Mouse (Mus musculus): ENCODE data around the gene Padi2. TPM values are rescaled to one million over a fixed set of nuclear protein-coding genes. Genes with fewer than 3 reads are reported as not detected.

The Padi2 gene
- polyA plus RNA-seq, 1 experiment from 2014 or later = 8.4 TPM

GRCm38 (mm10) chr4:140871851-140872685, 34.1 kb upstream of the Padi2 start:
- H3K9ac ChIP-seq = no peak overlapping the region
- ATAC-seq (ENCODE audit: low FRiP score, low read depth) = no peak
- H3K4me1 ChIP-seq = peaks cover 15% of the 10 kb centered on the region; the same call in 1 of the 2 replicates
- peaks cover 5% of the 10 kb centered on the region; the same call in 1 of the 2 replicates for H3K9me3 ChIP-seq
- H3K27me3 ChIP-seq (replicated peaks) = no peaks in the 10 kb centered on the region
- H3K27ac ChIP-seq = no peak overlapping the region
- H3K4me3 ChIP-seq = no peak overlapping the region
- no peaks in the 10 kb centered on the region for H3K36me3 ChIP-seq
- WGBS = 84% methylated on average over 8 of the region's 8 CpGs
- H3K4me2 ChIP-seq (replicated peaks) = no peak overlapping the region

GRCm38 (mm10) chr4:140872686-140872992, 33.5 kb upstream of the Padi2 start:
- no peak for ATAC-seq (ENCODE audit: low FRiP score, low read depth)
- H3K9ac ChIP-seq = no peak overlapping the region
- H3K36me3 ChIP-seq = no peaks in the 10 kb centered on the region
- H3K4me3 ChIP-seq = no peak overlapping the region
- H3K4me1 ChIP-seq = peaks cover 19% of the 10 kb centered on the region; the same call in 1 of the 2 replicates
- H3K27ac ChIP-seq = no peak overlapping the region
- no peak overlapping the region for H3K4me2 ChIP-seq (replicated peaks)
- peaks cover 5% of the 10 kb centered on the region; the same call in 1 of the 2 replicates for H3K9me3 ChIP-seq
- H3K27me3 ChIP-seq (replicated peaks) = no peaks in the 10 kb centered on the region
- WGBS = 79% methylated on average over 5 of the region's 5 CpGs

- Histone ChIP-seq H3K36me3 (no peaks in the 10 kb centered on the region), H3K9ac (no peak overlapping the region), H3K4me3 (no peak overlapping the region), H3K9me3 (peaks cover 5% of the 10 kb centered on the region; the same call in 1 of the 2 replicates), H3K27me3 (replicated peaks) (no peaks in the 10 kb centered on the region), H3K4me1 (peaks cover 17% of the 10 kb centered on the region; the same call in 1 of the 2 replicates), H3K27ac (no peak overlapping the region), H3K4me2 (replicated peaks) (no peak overlapping the region)
- ATAC-seq (ENCODE audit: low FRiP score, low read depth) = no peak
- WGBS = 66% methylated on average over 11 of the region's 11 CpGs
Measured at GRCm38 (mm10) chr4:140873011-140873410, 33.1 kb upstream of the Padi2 start.

DNA sequence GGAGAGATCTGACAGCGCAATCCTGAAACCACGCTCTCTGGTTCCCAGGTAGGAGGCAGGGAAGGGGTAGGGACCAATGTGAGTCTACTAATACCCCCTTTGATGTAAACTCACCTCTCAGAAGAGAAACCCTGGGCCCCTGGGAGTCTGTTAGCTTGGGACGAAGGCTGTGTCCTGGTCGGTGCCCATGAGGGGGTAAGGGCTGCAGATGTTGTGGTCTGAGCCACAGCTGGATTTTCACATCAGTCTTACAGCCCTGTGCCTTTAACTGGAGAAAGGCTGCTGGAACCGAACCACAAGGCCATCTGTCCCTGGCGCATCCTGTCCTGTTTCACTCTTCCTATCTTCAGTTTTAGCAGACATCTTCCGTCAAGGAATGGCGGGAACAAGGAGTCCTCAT, 30.0 kb upstream of the Padi2 start:
- Histone ChIP-seq H3K4me3 (no peak overlapping the region), H3K4me1 (peaks cover 9% of the 10 kb centered on the region; the same call in 1 of the 2 replicates), H3K27me3 (replicated peaks) (no peaks in the 10 kb centered on the region), H3K4me2 (replicated peaks) (no peak overlapping the region), H3K36me3 (no peaks in the 10 kb centered on the region), H3K9ac (no peak overlapping the region), H3K27ac (no peak overlapping the region), H3K9me3 (peaks cover 5% of the 10 kb centered on the region; the same call in 1 of the 2 replicates)
- WGBS = 89% methylated on average over 8 of the region's 8 CpGs
- no peak for ATAC-seq (ENCODE audit: low FRiP score, low read depth)

GRCm38 (mm10) chr4:140876681-140877080, 29.5 kb upstream of the Padi2 start:
- no peak overlapping the region for H3K4me3 ChIP-seq
- no peaks in the 10 kb centered on the region for H3K27me3 ChIP-seq (replicated peaks)
- peaks cover 9% of the 10 kb centered on the region; the same call in 1 of the 2 replicates for H3K4me1 ChIP-seq
- H3K9me3 ChIP-seq = peaks cover 5% of the 10 kb centered on the region; the same call in 1 of the 2 replicates
- no peaks in the 10 kb centered on the region for H3K36me3 ChIP-seq
- WGBS = 64% methylated on average over 6 of the region's 6 CpGs
- no peak overlapping the region for H3K9ac ChIP-seq
- no peak overlapping the region for H3K4me2 ChIP-seq (replicated peaks)
- H3K27ac ChIP-seq = no peak overlapping the region
- ATAC-seq (ENCODE audit: low FRiP score, low read depth) = no peak

GRCm38 (mm10) chr4:140877441-140877840, 28.7 kb upstream of the Padi2 start:
- H3K36me3 ChIP-seq = no peaks in the 10 kb centered on the region
- H3K4me1 ChIP-seq = peaks cover 9% of the 10 kb centered on the region; the same call in 1 of the 2 replicates
- H3K27ac ChIP-seq = no peak overlapping the region
- WGBS = 64% methylated on average over 9 of the region's 9 CpGs
- H3K4me2 ChIP-seq (replicated peaks) = no peak overlapping the region
- peaks cover 11% of the 10 kb centered on the region; the same call in 1 of the 2 replicates for H3K9me3 ChIP-seq
- no peak overlapping the region for H3K9ac ChIP-seq
- no peak overlapping the region for H3K4me3 ChIP-seq
- H3K27me3 ChIP-seq (replicated peaks) = no peaks in the 10 kb centered on the region
- no peak for ATAC-seq (ENCODE audit: low FRiP score, low read depth)

GRCm38 (mm10) chr4:140878655-140879054, 27.5 kb upstream of the Padi2 start:
- peaks cover 12% of the 10 kb centered on the region; the same call in 1 of the 2 replicates for H3K9me3 ChIP-seq
- 92% methylated on average over 9 of the region's 9 CpGs for WGBS

DNA sequence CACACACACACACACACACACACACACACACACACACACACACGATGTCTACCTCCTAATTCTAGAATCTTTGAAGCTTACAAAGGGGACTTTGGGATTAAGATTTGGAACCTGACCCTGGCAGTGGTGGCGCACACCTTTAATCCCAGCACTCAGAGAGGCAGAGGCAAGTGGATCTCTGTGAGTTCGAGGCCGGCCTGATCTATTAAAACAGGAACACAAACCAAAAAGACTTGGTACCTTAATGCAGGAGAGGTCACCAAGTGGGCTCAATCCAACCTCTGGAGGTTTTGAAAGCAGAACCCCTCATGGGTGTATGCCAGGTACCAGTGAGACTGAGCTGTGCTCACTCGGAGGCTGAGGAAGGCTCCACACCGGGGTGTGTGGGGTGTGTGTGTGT, 27.0 kb upstream of the Padi2 start:
- peaks cover 9% of the 10 kb centered on the region; the same call in 1 of the 2 replicates for H3K4me1 ChIP-seq
- no peak overlapping the region for H3K27ac ChIP-seq
- no peak overlapping the region for H3K4me2 ChIP-seq (replicated peaks)
- H3K9ac ChIP-seq = no peak overlapping the region
- H3K9me3 ChIP-seq = peaks cover 10% of the 10 kb centered on the region; the same call in 1 of the 2 replicates
- no peaks in the 10 kb centered on the region for H3K27me3 ChIP-seq (replicated peaks)
- WGBS = 90% methylated on average over 6 of the region's 6 CpGs
- ATAC-seq (ENCODE audit: low FRiP score, low read depth) = no peak
- no peak overlapping the region for H3K4me3 ChIP-seq
- no peaks in the 10 kb centered on the region for H3K36me3 ChIP-seq

More at GRCm38 (mm10) chr4:140878655-140879054, 27.5 kb upstream of the Padi2 start:
- H3K9ac ChIP-seq = no peak overlapping the region
- H3K4me2 ChIP-seq (replicated peaks) = no peak overlapping the region
- H3K27ac ChIP-seq = no peak overlapping the region
- peaks cover 9% of the 10 kb centered on the region; the same call in 1 of the 2 replicates for H3K4me1 ChIP-seq
- ATAC-seq (ENCODE audit: low FRiP score, low read depth) = no peak
- H3K4me3 ChIP-seq = no peak overlapping the region
- no peaks in the 10 kb centered on the region for H3K36me3 ChIP-seq
- H3K27me3 ChIP-seq (replicated peaks) = no peaks in the 10 kb centered on the region

GRCm38 (mm10) chr4:140879739-140880138, 26.4 kb upstream of the Padi2 start:
- no peak for ATAC-seq (ENCODE audit: low FRiP score, low read depth)
- no peak overlapping the region for H3K9ac ChIP-seq
- H3K4me3 ChIP-seq = no peak overlapping the region
- H3K9me3 ChIP-seq = peaks cover 8% of the 10 kb centered on the region; the same call in 1 of the 2 replicates
- 81% methylated on average over 4 of the region's 4 CpGs for WGBS
- no peak overlapping the region for H3K4me2 ChIP-seq (replicated peaks)
- H3K36me3 ChIP-seq = no peaks in the 10 kb centered on the region
- H3K4me1 ChIP-seq = peaks cover 9% of the 10 kb centered on the region; the same call in 1 of the 2 replicates
- H3K27me3 ChIP-seq (replicated peaks) = no peaks in the 10 kb centered on the region
- no peak overlapping the region for H3K27ac ChIP-seq

GRCm38 (mm10) chr4:140880207-140880606, 25.9 kb upstream of the Padi2 start:
- Histone ChIP-seq H3K36me3 (no peaks in the 10 kb centered on the region), H3K9me3 (peaks cover 10% of the 10 kb centered on the region; the same call in 1 of the 2 replicates), H3K27me3 (replicated peaks) (no peaks in the 10 kb centered on the region), H3K27ac (no peak overlapping the region), H3K9ac (no peak overlapping the region), H3K4me1 (peaks cover 9% of the 10 kb centered on the region; the same call in 1 of the 2 replicates), H3K4me3 (no peak overlapping the region), H3K4me2 (replicated peaks) (no peak overlapping the region)
- WGBS = 86% methylated on average over 3 of the region's 3 CpGs
- ATAC-seq (ENCODE audit: low FRiP score, low read depth) = no peak

DNA sequence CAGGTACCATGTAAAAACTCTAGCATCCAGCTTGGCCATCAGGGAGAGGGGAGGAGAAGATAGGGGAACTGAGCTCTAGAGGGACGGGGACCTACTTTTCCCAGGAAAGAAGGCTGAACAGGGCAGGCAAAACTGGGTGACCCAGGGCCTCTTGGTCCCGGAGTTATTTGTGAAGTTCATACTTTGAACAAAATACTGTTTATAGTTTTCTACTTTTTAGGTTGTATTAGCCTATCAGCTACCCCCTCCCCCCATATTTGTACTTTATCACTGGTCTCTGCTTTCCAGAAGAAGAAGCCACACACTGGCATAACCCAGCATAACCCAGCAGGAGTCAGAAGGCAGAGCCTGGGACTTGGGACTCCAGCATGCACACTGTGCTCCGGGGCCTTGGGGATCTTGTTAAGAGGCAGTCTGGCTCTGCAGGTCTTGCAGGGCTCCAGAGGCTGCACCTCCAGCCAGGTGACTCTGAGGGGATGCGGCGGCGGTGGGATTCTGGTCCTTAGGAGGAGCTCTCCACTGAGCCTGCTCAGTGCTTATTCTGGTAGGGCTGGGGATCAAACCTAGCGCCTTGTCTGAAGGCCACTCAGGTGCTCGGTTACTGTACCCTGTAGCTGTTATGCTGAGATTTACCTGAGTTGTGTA, 25.0 kb upstream of the Padi2 start:
- Histone ChIP-seq H3K4me1 (peaks cover 9% of the 10 kb centered on the region; the same call in 1 of the 2 replicates), H3K27me3 (replicated peaks) (no peaks in the 10 kb centered on the region), H3K4me3 (no peak overlapping the region), H3K9me3 (peaks cover 10% of the 10 kb centered on the region; the same call in 1 of the 2 replicates), H3K4me2 (replicated peaks) (no peak overlapping the region), H3K36me3 (no peaks in the 10 kb centered on the region), H3K9ac (no peak overlapping the region), H3K27ac (no peak overlapping the region)
- 87% methylated on average over 8 of the region's 8 CpGs for WGBS
- no peak for ATAC-seq (ENCODE audit: low FRiP score, low read depth)

DNA sequence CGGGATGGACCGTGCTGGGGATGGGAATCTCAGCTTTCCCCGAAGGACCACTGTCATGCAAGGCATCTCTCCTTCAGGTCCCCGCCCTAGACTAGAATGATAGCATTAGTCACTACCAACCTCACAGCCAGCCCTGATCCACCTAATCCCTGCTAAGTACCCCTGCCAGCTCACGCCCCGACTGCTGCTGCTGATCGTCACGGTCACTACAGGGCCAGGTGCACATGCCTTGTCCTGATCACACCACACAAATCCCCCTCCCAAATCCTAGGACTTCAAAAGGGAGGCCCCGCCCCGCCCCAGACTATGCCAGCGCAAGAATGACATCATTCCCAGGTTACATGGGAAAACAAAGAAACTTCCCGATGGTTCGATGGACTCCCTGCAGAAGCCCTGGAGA, 24.4 kb upstream of the Padi2 start:
- 94% methylated on average over 13 of the region's 13 CpGs for WGBS
- Histone ChIP-seq H3K4me3 (no peak overlapping the region), H3K27me3 (replicated peaks) (no peaks in the 10 kb centered on the region), H3K4me1 (peaks cover 9% of the 10 kb centered on the region; the same call in 1 of the 2 replicates), H3K4me2 (replicated peaks) (no peak overlapping the region), H3K9ac (no peak overlapping the region), H3K27ac (no peak overlapping the region), H3K36me3 (no peaks in the 10 kb centered on the region), H3K9me3 (peaks cover 10% of the 10 kb centered on the region; the same call in 1 of the 2 replicates)
- no peak for ATAC-seq (ENCODE audit: low FRiP score, low read depth)

Measured in neural tube, embryonic 12.5 days (tissue).